Mouse (Mus musculus) erythroblast, embryonic 14.5 days (primary cell): ENCODE measurements around the gene Mgst3.

Experiments used
- GATA1 ChIP-seq: IDR thresholded peaks from 2 replicates; pipeline ENCODE4 v1.6.1; 2012; ENCODE audit warnings: low read length, inconsistent platforms, mixed read lengths
- TAL1 ChIP-seq: IDR thresholded peaks from 3 replicates; pipeline ENCODE4 v1.6.1; 2012; ENCODE audit warnings: low read length, inconsistent platforms, mixed read lengths

- TF ChIP-seq TAL1 (no peak), GATA1 (no peak)
These were observed 44.7 kb upstream of the Mgst3 start for GRCm38 (mm10) chr1:167438231-167438885.
